Mouse (Mus musculus): ENCODE measurements at regions not wholly inside any gene's neighbourhood (a gene's known extent, or its start where the extent isn't known, plus 50 kb on each side); places are given as distances from the start of the nearest gene placed in this dataset.

DNA sequence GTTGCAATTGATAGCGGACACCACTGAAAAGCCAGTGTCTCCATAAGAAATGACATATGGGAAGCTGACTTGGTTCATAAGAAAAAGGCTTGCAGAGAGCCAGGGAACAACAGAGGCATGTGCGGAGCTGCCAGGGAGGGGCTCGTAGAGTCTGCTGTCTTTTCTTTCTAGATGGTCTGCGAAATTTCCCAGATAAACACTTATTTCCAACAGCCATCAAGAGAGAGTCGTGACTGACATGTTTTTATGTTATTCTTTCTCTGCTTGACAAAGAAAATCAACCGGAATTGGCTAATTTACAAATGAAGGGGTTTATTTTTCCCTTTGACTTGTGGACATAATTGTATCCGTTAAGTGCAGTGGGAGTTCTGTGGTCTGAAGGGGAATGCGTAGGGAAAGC lies 127.1 kb upstream of the Frmd4a start:
- Histone ChIP-seq H3K4me3 (ENCODE audit: low read depth, low read length) (no peak overlapping the region), H3K9me3 (ENCODE audit: control insufficient read depth) (no peaks in the 10 kb centered on the region), H3K36me3 (ENCODE audit: control insufficient read depth, insufficient read depth) (no peaks in the 10 kb centered on the region), H3K9ac (ENCODE audit: low read depth, low read length) (no peak overlapping the region), H3K27ac (ENCODE audit: low read depth, low read length) (no peak overlapping the region), H3K4me1 (replicated peaks; ENCODE audit: control insufficient read depth, insufficient read depth, low read length) (no peaks in the 10 kb centered on the region), H3K4me2 (replicated peaks; ENCODE audit: low read depth) (no peak overlapping the region), H3K27me3 (replicated peaks; ENCODE audit: control insufficient read depth, insufficient read depth, low read length) (no peaks in the 10 kb centered on the region)
- TF ChIP-seq CTCF (IDR thresholded peaks at IDR 0.05; ENCODE audit: low read depth) = no peak
- no peak for ATAC-seq
- WGBS = 63% methylated on average over 8 of the region's 8 CpGs

DNA sequence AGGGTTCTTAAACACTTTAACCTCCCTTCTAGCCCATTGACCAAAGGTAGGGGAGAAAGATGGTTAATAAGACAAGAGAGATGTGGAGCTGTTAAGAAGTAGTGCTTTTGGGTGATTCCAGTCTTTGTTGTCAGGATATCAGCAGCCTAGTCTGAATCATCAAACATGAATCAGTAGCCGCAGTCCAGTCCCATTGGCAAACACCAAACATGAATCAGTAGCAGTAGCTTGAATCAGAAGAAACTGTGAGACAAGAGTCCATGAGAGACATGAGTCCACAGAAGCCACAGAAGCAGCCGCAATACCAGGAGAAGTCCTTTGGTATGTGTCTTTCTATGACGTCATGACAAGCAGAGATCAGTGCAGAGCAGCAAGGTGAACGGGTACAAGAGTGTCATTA lies 110.5 kb upstream of the Frmd4a start:
- no peak for TF ChIP-seq CTCF (IDR thresholded peaks at IDR 0.05; ENCODE audit: low read depth)
- WGBS = 95% methylated on average over 4 of the region's 4 CpGs

DNA sequence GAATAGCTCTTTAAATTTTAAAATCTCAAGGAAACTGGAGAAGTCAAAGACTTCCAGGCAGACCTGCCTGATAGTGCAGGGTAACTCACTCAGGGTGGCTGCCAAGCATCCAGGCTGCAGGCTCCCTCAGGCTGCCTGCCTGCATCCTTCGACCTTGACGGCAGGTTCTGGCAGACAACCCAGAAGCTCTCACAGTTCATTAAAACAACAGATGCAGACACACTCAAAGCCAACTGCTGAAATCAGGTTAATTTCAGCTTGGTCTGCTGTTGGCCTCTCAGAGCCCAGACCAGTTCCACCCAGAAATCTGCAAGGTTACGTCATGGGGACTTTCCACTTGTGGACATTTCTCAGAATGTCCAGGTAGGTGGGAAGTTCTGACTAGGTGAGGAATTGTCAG lies 109.3 kb upstream of the Frmd4a start:
- no peak for TF ChIP-seq CTCF (IDR thresholded peaks at IDR 0.05; ENCODE audit: low read depth)
- 75% methylated on average over 3 of the region's 3 CpGs for WGBS
- H3K9ac ChIP-seq (ENCODE audit: low read depth, low read length) = no peak overlapping the region
- no peaks in the 10 kb centered on the region for H3K36me3 ChIP-seq (ENCODE audit: control insufficient read depth, insufficient read depth)
- no peak overlapping the region for H3K4me3 ChIP-seq (ENCODE audit: low read depth, low read length)
- H3K27me3 ChIP-seq (replicated peaks; ENCODE audit: control insufficient read depth, insufficient read depth, low read length) = no peaks in the 10 kb centered on the region
- H3K4me2 ChIP-seq (replicated peaks; ENCODE audit: low read depth) = no peak overlapping the region
- ATAC-seq = no peak
- H3K9me3 ChIP-seq (ENCODE audit: control insufficient read depth) = no peaks in the 10 kb centered on the region
- no peaks in the 10 kb centered on the region for H3K4me1 ChIP-seq (replicated peaks; ENCODE audit: control insufficient read depth, insufficient read depth, low read length)
- H3K27ac ChIP-seq (ENCODE audit: low read depth, low read length) = no peak overlapping the region

More for the DNA sequence above, 110.5 kb upstream of the Frmd4a start:
- no peaks in the 10 kb centered on the region for H3K9me3 ChIP-seq (ENCODE audit: control insufficient read depth)
- no peaks in the 10 kb centered on the region for H3K4me1 ChIP-seq (replicated peaks; ENCODE audit: control insufficient read depth, insufficient read depth, low read length)
- H3K27ac ChIP-seq (ENCODE audit: low read depth, low read length) = no peak overlapping the region
- no peak overlapping the region for H3K4me3 ChIP-seq (ENCODE audit: low read depth, low read length)
- H3K4me2 ChIP-seq (replicated peaks; ENCODE audit: low read depth) = no peak overlapping the region
- H3K27me3 ChIP-seq (replicated peaks; ENCODE audit: control insufficient read depth, insufficient read depth, low read length) = no peaks in the 10 kb centered on the region
- no peak for ATAC-seq
- H3K36me3 ChIP-seq (ENCODE audit: control insufficient read depth, insufficient read depth) = no peaks in the 10 kb centered on the region
- no peak overlapping the region for H3K9ac ChIP-seq (ENCODE audit: low read depth, low read length)

DNA sequence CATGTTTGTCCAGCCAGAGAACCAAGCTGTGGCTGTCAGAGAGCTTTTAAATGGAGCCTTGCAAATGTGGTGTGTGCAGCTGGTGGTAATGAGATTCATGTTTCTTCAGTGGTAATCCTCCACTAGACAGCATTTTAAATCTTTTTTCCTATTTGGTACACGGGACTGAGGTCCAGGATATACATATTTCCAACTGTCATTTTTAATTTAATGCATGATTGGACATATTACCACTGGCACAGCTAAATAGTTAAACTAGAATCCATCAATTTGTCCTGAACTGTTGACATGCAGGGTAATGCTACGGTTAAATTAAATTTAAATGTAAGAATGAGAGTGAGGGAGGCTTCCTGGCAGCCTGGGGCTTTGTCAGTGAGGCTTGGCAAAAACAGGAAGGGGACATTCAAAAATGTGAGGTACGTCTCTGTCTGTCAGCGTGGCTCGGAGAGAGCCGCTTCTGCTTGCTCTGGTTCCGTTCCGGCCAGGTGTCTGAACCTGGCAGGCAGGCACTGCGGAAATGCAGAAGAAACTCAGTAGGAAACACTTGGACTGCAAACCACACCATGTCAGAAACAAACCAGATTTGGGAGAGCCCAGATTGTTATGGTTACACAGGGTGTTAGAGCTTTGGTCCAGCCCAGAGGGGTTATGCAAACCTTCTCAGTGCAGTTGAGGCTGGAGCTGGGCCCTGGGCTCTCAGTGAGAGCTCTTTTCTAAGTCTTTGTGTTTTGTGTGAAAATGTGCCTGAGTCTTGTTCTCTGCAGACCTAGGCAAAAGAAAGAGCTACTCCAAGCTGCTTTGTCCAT lies 107.2 kb upstream of the Frmd4a start:
- TF ChIP-seq CTCF (IDR thresholded peaks at IDR 0.05; ENCODE audit: low read depth) = no peak
- Histone ChIP-seq H3K9ac (ENCODE audit: low read depth, low read length) (no peak overlapping the region), H3K27ac (ENCODE audit: low read depth, low read length) (no peak overlapping the region), H3K4me2 (replicated peaks; ENCODE audit: low read depth) (no peak overlapping the region), H3K9me3 (ENCODE audit: control insufficient read depth) (no peaks in the 10 kb centered on the region), H3K4me1 (replicated peaks; ENCODE audit: control insufficient read depth, insufficient read depth, low read length) (no peaks in the 10 kb centered on the region), H3K36me3 (ENCODE audit: control insufficient read depth, insufficient read depth) (no peaks in the 10 kb centered on the region), H3K4me3 (ENCODE audit: low read depth, low read length) (no peak overlapping the region), H3K27me3 (replicated peaks; ENCODE audit: control insufficient read depth, insufficient read depth, low read length) (no peaks in the 10 kb centered on the region)
- no peak for ATAC-seq
- 69% methylated on average over 9 of the region's 9 CpGs for WGBS

DNA sequence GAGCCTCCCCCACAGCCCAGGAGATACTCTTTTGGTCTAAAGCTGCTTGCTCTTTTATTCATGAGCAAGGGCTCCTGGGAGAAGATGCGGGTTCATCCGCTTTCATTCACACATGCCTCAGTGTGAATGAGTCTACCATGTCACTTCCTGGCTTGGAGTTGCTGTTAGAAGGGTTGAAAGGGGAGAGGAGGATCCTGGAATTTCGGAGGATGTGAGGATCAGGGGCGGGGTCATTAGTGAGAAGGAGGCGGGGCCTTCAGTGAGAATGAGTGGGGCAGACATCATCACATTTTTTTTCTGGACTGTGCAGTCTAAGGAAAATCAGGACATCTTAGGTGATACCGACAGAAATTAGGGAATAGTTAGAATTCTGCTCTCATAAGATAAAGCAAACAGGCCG lies 102.4 kb upstream of the Frmd4a start:
- Histone ChIP-seq H3K4me3 (ENCODE audit: low read depth, low read length) (no peak overlapping the region), H3K4me2 (replicated peaks; ENCODE audit: low read depth) (no peak overlapping the region), H3K9me3 (ENCODE audit: control insufficient read depth) (no peaks in the 10 kb centered on the region), H3K9ac (ENCODE audit: low read depth, low read length) (no peak overlapping the region), H3K27me3 (replicated peaks; ENCODE audit: control insufficient read depth, insufficient read depth, low read length) (no peaks in the 10 kb centered on the region), H3K4me1 (replicated peaks; ENCODE audit: control insufficient read depth, insufficient read depth, low read length) (no peaks in the 10 kb centered on the region), H3K36me3 (ENCODE audit: control insufficient read depth, insufficient read depth) (no peaks in the 10 kb centered on the region), H3K27ac (ENCODE audit: low read depth, low read length) (no peak overlapping the region)
- no peak for ATAC-seq
- no peak for TF ChIP-seq CTCF (IDR thresholded peaks at IDR 0.05; ENCODE audit: low read depth)
- WGBS = 79% methylated on average over 7 of the region's 7 CpGs

DNA sequence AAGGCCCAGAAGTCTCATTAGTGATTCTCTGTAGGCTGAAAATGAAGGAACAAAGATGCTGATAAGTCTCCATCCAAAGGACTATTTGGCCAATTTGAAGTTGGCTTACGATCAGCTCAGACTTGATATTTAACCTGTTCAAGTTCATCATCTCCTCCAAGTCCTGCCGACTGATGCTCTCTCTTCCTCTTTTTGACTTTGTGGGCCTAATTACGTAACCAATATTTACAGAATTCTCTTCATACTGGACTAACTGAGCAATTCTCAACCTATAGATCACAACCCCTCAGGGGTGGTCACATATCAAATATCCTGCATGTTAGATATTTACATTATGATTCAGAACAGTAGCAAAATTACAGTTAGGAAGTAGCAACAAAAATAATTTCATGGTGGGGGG lies 101.2 kb upstream of the Frmd4a start:
- Histone ChIP-seq H3K27me3 (replicated peaks; ENCODE audit: control insufficient read depth, insufficient read depth, low read length) (no peaks in the 10 kb centered on the region), H3K4me2 (replicated peaks; ENCODE audit: low read depth) (no peak overlapping the region), H3K4me3 (ENCODE audit: low read depth, low read length) (no peak overlapping the region), H3K9ac (ENCODE audit: low read depth, low read length) (no peak overlapping the region), H3K4me1 (replicated peaks; ENCODE audit: control insufficient read depth, insufficient read depth, low read length) (no peaks in the 10 kb centered on the region), H3K36me3 (ENCODE audit: control insufficient read depth, insufficient read depth) (no peaks in the 10 kb centered on the region), H3K9me3 (ENCODE audit: control insufficient read depth) (no peaks in the 10 kb centered on the region), H3K27ac (ENCODE audit: low read depth, low read length) (no peak overlapping the region)
- 91% methylated on average over 3 of the region's 3 CpGs for WGBS
- TF ChIP-seq CTCF (IDR thresholded peaks at IDR 0.05; ENCODE audit: low read depth) = no peak
- ATAC-seq = no peak

Measured in intestine, postnatal 0 days (tissue).